Mouse (Mus musculus) limb, embryonic 14.5 days (tissue): ENCODE measurements at regions not wholly inside any gene's neighbourhood (a gene's known extent, or its start where the extent isn't known, plus 50 kb on each side); places are given as distances from the start of the nearest gene placed in this dataset.

ENCODE experiments used
- ATAC-seq: fragments of 200-750 bp; cut with Nextera tagmentation; 2 replicates; pipeline ENCODE4 v1.8.0; 2017; ENCODE audit warnings: low read depth, moderate number of reproducible peaks, moderate TSS enrichment; ENCODE audit not compliant: low FRiP score
- DNase-seq: peaks from one replicate; pipeline ENCODE4 v3.0.0-alpha.2; 2015; ENCODE audit warnings: low spot score
- H3K27ac ChIP-seq: fragments of 300-500 bp; sonication (generic); replicated peaks from 2 replicates; pipeline ENCODE4 v1.5.1; 2014; ENCODE audit warnings: low read depth, mild to moderate bottlenecking, low read length, moderate library complexity, mixed read lengths
- H3K27me3 ChIP-seq: fragments of 300-500 bp; sonication (generic); 2 replicates; pipeline ENCODE4 v1.6.1; 2014; ENCODE audit warnings: low read length, mixed read lengths; ENCODE audit not compliant: control insufficient read depth, insufficient read depth
- H3K36me3 ChIP-seq: fragments of 300-500 bp; sonication (generic); 2 replicates; pipeline ENCODE4 v1.6.1; 2014; ENCODE audit warnings: mild to moderate bottlenecking, low read length, moderate library complexity, mixed read lengths; ENCODE audit not compliant: control insufficient read depth, insufficient read depth
- H3K4me1 ChIP-seq: fragments of 300-500 bp; sonication (generic); 2 replicates; pipeline ENCODE4 v1.6.1; 2014; ENCODE audit warnings: antibody characterized with exemption, low read length, mixed read lengths; ENCODE audit not compliant: control insufficient read depth, insufficient read depth
- H3K4me2 ChIP-seq: fragments of 300-500 bp; sonication (generic); replicated peaks from 2 replicates; pipeline ENCODE4 v1.6.1; 2014; ENCODE audit warnings: low read depth, mild to moderate bottlenecking, low read length, moderate library complexity; ENCODE audit not compliant: severe bottlenecking
- H3K4me3 ChIP-seq: fragments of 300-500 bp; sonication (generic); replicated peaks from 2 replicates; pipeline ENCODE4 v1.5.1; 2014; ENCODE audit warnings: low read length
- H3K9ac ChIP-seq: fragments of 300-500 bp; sonication (generic); 2 replicates; pipeline ENCODE4 v1.6.1; 2014; ENCODE audit warnings: mild to moderate bottlenecking, low read depth, low read length, moderate library complexity; ENCODE audit not compliant: severe bottlenecking
- H3K9me3 ChIP-seq: fragments of 300-500 bp; sonication (generic); 2 replicates; pipeline ENCODE4 v1.6.1; 2016; ENCODE audit warnings: low read length; ENCODE audit not compliant: control insufficient read depth
- POLR2A ChIP-seq: fragments of 200-500 bp; IDR thresholded peaks from 2 replicates; pipeline ENCODE4 v1.8.0; 2012; ENCODE audit warnings: inconsistent platforms, mild to moderate bottlenecking, moderate library complexity, borderline replicate concordance; ENCODE audit not compliant: insufficient read depth, insufficient read length; ENCODE audit errors: extremely low read depth
- WGBS: fragments of 180-500 bp; shearing (Covaris S2); extraction: QIAGEN DNeasy Blood & Tissue Kit; methylation state at CpG from one replicate; pipeline ENCODE4 v1.1.7; 2014; 5-methylcytosine and 5-hydroxymethylcytosine counted together

DNA sequence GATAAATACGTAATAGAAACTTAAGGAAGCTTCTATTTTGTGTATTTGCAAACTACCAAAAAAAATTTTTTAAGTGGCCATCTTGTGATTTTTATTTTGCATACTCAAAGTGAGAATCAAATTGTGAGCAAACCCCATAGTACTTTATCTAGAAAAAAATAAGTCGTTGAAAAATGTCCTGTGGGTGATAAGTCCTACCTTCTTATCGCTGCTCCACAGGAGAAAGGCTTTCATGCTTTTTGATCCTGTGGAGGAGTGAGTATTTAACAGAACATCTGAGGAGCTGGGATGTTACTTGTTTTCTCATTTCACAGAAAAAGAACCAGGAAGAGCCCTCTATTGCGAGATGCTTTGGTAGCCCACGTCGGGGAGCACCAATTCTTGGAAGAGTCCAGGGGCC is 72.7 kb upstream of the Ccdc39 start:
- no peak for TF ChIP-seq POLR2A
- H3K36me3 ChIP-seq, result no peaks in the 10 kb centered on the region
- H3K4me1 ChIP-seq, result no peaks in the 10 kb centered on the region
- no peak overlapping the region for H3K27ac ChIP-seq
- 92% methylated on average over 6 of the region's 6 CpGs for WGBS
- H3K4me3 ChIP-seq, result no peak overlapping the region
- DNase-seq (no peak), ATAC-seq (no peak)
- no peaks in the 10 kb centered on the region for H3K27me3 ChIP-seq
- H3K4me2 ChIP-seq, result no peak overlapping the region
- H3K9ac ChIP-seq, result no peak overlapping the region
- H3K9me3 ChIP-seq, result no peaks in the 10 kb centered on the region

DNA sequence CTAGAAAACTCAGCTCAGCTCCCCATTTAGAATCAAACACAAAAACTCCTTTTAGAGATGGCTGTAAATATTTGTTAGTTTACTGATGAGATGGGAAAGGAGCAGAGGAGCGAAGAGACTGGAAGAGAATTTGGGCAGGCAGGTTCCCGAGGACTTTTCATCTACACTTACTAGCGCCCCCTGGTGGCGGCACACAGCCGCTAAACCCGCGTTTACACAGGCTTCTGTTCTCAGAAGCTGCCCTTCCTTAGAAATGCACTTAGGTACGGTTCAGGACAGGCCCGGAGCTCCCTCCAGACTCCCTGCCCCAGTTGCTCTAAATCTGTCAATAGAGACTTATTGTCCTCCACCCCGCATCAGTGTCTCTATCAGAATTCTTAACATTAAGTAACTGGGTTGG is 74.7 kb upstream of the Ccdc39 start:
- TF ChIP-seq POLR2A, result no peak
- no peaks in the 10 kb centered on the region for H3K4me1 ChIP-seq
- no peak overlapping the region for H3K4me2 ChIP-seq
- no peaks in the 10 kb centered on the region for H3K36me3 ChIP-seq
- H3K27ac ChIP-seq, result no peak overlapping the region
- ATAC-seq (peak; percentile 55), DNase-seq (peak; percentile 76)
- 12% methylated on average over 10 of the region's 10 CpGs for WGBS
- no peak overlapping the region for H3K4me3 ChIP-seq
- no peaks in the 10 kb centered on the region for H3K27me3 ChIP-seq
- no peak overlapping the region for H3K9ac ChIP-seq
- H3K9me3 ChIP-seq, result no peaks in the 10 kb centered on the region

DNA sequence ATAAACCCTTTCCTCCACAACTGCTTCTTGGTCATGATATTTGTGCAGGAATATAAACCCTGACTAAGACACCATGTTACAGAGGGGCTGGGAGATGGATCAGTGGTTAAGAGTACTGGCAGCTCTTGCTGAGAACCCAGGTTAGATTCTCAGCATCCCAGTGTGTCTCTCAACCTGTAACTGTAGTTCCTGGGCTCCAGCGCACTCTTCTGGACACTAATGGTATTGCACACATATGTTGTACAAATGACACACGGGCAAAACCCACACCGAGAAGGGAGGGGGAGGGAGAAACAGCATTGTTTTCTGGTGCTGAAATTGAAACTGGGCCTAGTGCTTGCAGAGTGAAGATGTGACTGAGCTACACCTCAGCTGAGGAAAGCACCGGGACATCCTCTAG is 81.0 kb upstream of the Ccdc39 start:
- no peaks in the 10 kb centered on the region for H3K27me3 ChIP-seq
- H3K9ac ChIP-seq, result no peak overlapping the region
- DNase-seq (no peak), ATAC-seq (no peak)
- no peaks in the 10 kb centered on the region for H3K9me3 ChIP-seq
- H3K4me1 ChIP-seq, result no peaks in the 10 kb centered on the region
- H3K27ac ChIP-seq, result no peak overlapping the region
- no peak overlapping the region for H3K4me3 ChIP-seq
- WGBS, result 84% methylated on average over 4 of the region's 4 CpGs
- H3K36me3 ChIP-seq, result no peaks in the 10 kb centered on the region
- TF ChIP-seq POLR2A, result no peak
- H3K4me2 ChIP-seq, result no peak overlapping the region

DNA sequence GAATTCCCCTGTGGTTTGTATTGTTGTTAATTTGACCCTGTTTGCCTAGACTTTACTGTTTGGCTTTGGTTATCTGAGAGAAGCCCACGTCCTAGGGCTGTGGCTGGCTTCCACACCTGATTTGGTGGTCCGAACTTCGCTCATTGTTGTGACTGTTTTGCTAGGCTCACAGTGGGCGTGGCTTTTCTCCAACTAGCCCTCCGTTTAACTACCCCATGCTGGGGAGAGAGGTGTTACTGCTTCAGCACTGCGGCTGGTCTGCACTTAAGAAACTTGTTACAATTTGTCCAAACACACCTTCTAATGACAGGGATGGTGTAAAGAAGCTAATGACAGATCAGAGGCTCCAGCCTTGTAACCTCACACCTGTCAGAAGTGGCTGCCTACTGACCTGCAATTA is 64.7 kb upstream of the Fxr1 start:
- Histone ChIP-seq H3K36me3 (no peaks in the 10 kb centered on the region), H3K9me3 (no peaks in the 10 kb centered on the region), H3K4me2 (no peak overlapping the region), H3K9ac (no peak overlapping the region), H3K4me1 (no peaks in the 10 kb centered on the region), H3K27me3 (peaks cover 7% of the 10 kb centered on the region; the same call in 1 of the 2 replicates), H3K27ac (no peak overlapping the region), H3K4me3 (no peak overlapping the region)
- WGBS, result 5% methylated on average over 6 of the region's 6 CpGs
- ATAC-seq, result no peak
- DNase-seq, result no peak
- TF ChIP-seq POLR2A, result no peak

DNA sequence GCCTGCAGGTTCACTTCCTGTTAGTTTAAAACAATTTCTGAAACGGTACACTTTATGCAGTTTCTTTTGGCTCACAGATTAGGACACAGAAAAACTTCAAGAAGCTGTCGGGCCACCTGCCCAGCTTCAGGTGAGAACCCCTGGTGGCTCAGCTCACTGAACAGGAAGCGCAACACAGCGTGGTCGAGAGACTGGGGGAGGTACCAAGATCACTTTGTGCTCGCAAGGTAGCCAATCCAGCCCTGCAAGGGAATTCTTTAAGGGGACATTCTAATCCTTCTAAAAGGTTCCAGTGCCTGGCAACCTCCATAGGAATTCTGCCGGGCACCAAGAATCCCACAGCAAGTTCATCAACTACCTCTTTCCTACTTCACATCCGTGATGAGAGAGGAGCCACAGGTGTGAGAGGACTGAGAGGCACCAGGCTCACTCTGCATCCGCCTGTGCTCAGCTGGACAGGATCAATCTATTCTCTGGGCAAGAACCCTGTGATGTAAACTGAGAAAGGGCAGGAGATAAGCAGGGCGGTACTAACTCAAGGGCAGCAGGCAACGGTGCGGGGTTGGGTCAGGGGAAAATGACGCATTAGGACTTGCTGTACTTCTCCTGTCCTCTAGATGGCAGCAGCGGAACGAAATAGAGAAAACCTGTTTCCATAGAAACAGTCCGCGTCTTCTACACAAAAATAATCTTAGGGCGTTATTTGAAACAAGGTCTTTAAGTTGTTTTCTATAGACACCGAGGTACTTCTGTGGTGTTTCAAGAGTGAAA is 63.7 kb upstream of the Fxr1 start:
- peaks cover 7% of the 10 kb centered on the region; the same call in 1 of the 2 replicates for H3K27me3 ChIP-seq
- H3K36me3 ChIP-seq, result no peaks in the 10 kb centered on the region
- H3K27ac ChIP-seq, result no peak overlapping the region
- peak; percentile 58; the same call in 1 of the 2 replicates for ATAC-seq
- peak overlapping the region; percentile 14; the same call in 1 of the 2 replicates for H3K4me3 ChIP-seq
- peak; percentile 92 for DNase-seq
- H3K9ac ChIP-seq, result no peak overlapping the region; the same call in 1 of the 2 replicates
- peak overlapping the region; percentile 37; the same call in 1 of the 2 replicates for H3K4me2 ChIP-seq
- TF ChIP-seq POLR2A, result no peak
- no peaks in the 10 kb centered on the region for H3K4me1 ChIP-seq
- no peaks in the 10 kb centered on the region for H3K9me3 ChIP-seq
- WGBS, result 2% methylated on average over 19 of the region's 19 CpGs
